Mouse (Mus musculus): ENCODE data around the gene Ftl1.

- TF ChIP-seq CTCF (IDR thresholded peaks at IDR 0.05): no peak
- TF ChIP-seq EP300 (IDR thresholded peaks at IDR 0.05): no peak
These were observed 1.6 kb upstream of the Ftl1 start for GRCm38 (mm10) chr7:45461326-45461725.

Measured in lung, postnatal 0 days (tissue).